Comparison of ENCODE assay signal across 15 mouse cellular contexts in genomic region chr12:73788850-73789249, GRCm38 (mm10).
A peak's percentile ranks its signal among the peaks of the same experiment; 100 is the strongest.
DNase-seq lines count a peak whose midpoint lies in the region; ATAC-seq lines count a peak whose summit lies in the region.
"Had no signal": no experiment of that assay in that cellular context is flagged by ENCODE, and none has a peak within 500 bp of the region (broad histone marks: within the 10 kb centered on the region; RNA-seq: fewer than 3 reads in every experiment).

No protein-coding gene starts in this region.

- H3K4me2 ChIP-seq in heart, embryonic 15.5 days = no peak overlapping the region
- H3K4me2 ChIP-seq: forebrain, embryonic 15.5 days; intestine, embryonic 15.5 days had no signal

- H3K9me3 ChIP-seq in heart, embryonic 15.5 days (replicated peaks) = no peaks in the 10 kb centered on the region
- H3K9me3 ChIP-seq: forebrain, embryonic 15.5 days; intestine, embryonic 15.5 days; limb, embryonic 10.5 days had no signal

- H3K4me3 ChIP-seq in heart, embryonic 15.5 days = no peak overlapping the region
- H3K4me3 ChIP-seq: forebrain, embryonic 15.5 days; intestine, embryonic 15.5 days; layer of hippocampus, adult 2 months; limb, embryonic 10.5 days had no signal

- ATAC-seq in heart, embryonic 15.5 days (replicated peaks; ENCODE audit: insufficient number of reproducible peaks, insufficient read depth, low FRiP score, low read depth) = 0 out of 2 replicates have a peak, but pooled peaks have one; percentile 18
- ATAC-seq: forebrain, embryonic 15.5 days; intestine, embryonic 15.5 days had no signal

- no peak overlapping the region for H3K9ac ChIP-seq in heart, embryonic 15.5 days
- H3K9ac ChIP-seq: forebrain, embryonic 15.5 days; intestine, embryonic 15.5 days; liver, embryonic 14.5 days had no signal

- H3K27ac ChIP-seq in heart, embryonic 15.5 days = peak overlapping the region; percentile 75
- H3K27ac ChIP-seq: forebrain, embryonic 15.5 days; intestine, embryonic 15.5 days; layer of hippocampus, adult 2 months; limb, embryonic 10.5 days; liver, embryonic 14.5 days had no signal

- peaks cover 68% of the 10 kb centered on the region for H3K4me1 ChIP-seq in heart, embryonic 15.5 days (replicated peaks)

- H3K27me3 ChIP-seq in heart, embryonic 15.5 days = no peaks in the 10 kb centered on the region
- H3K27me3 ChIP-seq: forebrain, embryonic 15.5 days; intestine, embryonic 15.5 days had no signal

- intact Hi-C loops in left cerebral cortex, postnatal 4 days (cut with DNase I) = no loop called here
- intact Hi-C loops in left cerebral cortex, postnatal 14 days (cut with DNase I) = no loop called here

- H3K36me3 ChIP-seq in heart, embryonic 15.5 days = no peaks in the 10 kb centered on the region
- H3K36me3 ChIP-seq: forebrain, embryonic 15.5 days; intestine, embryonic 15.5 days; limb, embryonic 10.5 days had no signal

- WGBS in heart, embryonic 15.5 days = 18% methylated on average over 3 of the region's 3 CpGs

- peak; percentile 32 for DNase-seq in cerebellum, adult 9-11 months
- no peak for DNase-seq in cerebellum, adult 9-10 months
- DNase-seq in left cerebral cortex, postnatal 4 days = peak; percentile 26
- DNase-seq in left cerebral cortex, adult 18-20 months (ENCODE audit: low spot score in 2 of 2) = no peak
- peak; percentile 65 for DNase-seq in MN1 (ENCODE audit: low spot score)
- no peak for DNase-seq in thymus, postnatal 10 days (ENCODE audit: low spot score in 2 of 2)
- no peak for DNase-seq in left cerebral cortex, postnatal 14 days (ENCODE audit: low spot score in 2 of 2)
- DNase-seq: gastrocnemius, postnatal 10 days; thymus, postnatal 25 days had no signal

Comparison
In these comparisons a context has a peak if more than half of its experiments do, and no peak if none do; other contexts are left out.
1. DNase-seq: peak in cerebellum, adult 9-11 months (single experiment), left cerebral cortex, postnatal 4 days (single experiment) and MN1 (single experiment); none in cerebellum, adult 9-10 months (single experiment), left cerebral cortex, adult 18-20 months (0 of 2), thymus, postnatal 10 days (0 of 2) and left cerebral cortex, postnatal 14 days (0 of 2).